Mouse (Mus musculus): ENCODE measurements at regions not wholly inside any gene's neighbourhood (a gene's known extent, or its start where the extent isn't known, plus 50 kb on each side); places are given as distances from the start of the nearest gene placed in this dataset.
"Not testable (repeated sequence)": the region's sequence is repeated elsewhere in the genome, so short reads cannot be mapped to it uniquely, and the experiment has no call there.

DNA sequence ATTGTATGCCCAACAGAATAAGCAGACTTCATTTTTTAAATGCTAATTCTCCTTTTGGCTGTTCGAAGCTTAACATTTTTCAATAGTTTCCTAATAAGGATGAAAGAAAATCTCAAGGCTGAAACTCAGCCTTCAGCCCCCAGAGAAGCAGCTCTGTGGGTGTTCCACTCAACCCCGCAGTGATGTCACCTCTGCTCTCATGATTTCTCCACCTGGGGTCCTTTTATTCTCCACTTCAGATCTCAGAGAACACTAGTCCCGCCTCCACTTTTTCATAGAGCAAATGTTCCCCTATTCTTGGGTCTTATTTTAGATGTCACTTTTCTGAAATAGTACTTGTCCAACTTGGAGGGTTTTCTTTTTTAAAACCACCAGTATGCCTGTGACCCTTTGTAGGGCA, 567.3 kb downstream of the Cntn3 start:
- in situ Hi-C loops (cut with MboI, MseI) = no loop called here

DNA sequence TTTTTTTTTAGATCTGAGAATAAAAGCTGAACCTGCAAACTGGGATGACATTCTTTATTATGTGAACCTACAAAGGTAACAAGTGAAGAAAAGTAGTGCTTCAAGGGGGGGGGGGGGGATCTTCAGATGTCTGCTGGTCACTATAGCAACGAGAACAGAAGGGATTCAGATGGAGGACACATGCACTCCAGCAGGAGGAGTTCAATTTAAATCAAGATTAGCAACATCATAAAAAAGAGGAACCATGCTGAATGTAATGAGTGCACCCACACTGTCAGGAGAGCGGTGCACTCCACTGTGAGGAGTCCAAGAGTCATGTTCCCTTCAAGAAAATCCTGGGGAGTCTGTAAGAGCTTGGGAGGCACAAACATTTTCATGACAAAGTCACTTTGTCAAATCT, 574.7 kb downstream of the Cntn3 start:
- in situ Hi-C loops (cut with MboI, MseI) = no loop called here

DNA sequence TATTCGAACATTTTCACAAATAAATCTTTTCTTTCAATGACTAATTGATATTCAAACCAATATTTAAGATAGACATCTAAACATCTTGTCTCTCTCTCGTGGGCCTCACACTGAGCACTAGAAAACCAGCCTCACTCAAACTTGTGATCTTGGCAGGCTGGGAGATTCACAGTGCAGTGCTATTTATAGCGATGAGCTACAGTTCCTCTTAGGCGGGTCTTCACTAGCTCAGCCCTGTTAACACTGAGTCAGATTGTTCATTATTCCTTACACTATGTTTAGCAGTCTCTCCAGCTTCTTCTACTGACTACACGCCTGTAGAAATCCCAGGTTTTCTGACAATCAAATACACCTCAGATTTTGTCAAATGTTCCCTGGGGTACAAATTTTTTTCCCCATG, 575.3 kb downstream of the Cntn3 start:
- in situ Hi-C loops (cut with MboI, MseI) = no loop called here

DNA sequence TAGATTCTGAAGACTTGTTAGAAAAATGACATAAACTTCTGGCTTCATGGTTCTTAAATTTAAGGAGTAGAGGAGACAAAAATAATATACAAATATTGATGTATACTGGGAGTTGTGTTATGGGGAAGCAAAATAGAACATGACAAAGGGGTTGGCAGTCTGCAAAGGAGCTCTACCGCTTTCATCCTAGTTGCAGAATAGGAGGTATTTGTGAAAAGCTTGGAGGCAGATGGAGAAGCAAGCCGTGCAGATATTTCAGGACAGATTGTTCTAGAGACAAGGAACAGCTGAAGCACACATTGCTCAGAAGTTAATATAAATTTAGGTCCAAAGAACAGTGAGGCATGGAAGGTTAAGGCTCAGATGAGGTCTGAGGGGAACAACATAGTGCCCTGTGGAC, 580.1 kb downstream of the Cntn3 start:
- in situ Hi-C loops (cut with MboI, MseI) = no loop called here

DNA sequence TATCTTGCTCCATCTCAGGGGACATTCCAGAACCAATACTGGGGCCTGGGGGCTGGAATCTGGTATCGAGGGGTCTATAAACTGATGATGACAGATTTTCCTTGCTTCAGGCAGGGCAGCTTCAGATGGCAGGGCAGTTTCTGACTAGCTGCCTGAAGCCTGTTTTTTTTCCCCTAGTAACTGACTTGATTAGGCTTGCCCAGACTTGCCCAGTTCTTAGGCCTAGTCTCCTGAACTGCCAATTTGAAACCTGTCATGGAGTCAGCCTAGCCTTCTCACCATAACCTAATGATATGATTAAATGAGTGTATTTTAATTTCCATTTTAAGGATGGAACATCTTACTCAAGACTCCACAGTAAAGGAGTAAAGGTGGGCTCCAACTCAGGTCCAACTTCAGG, 591.2 kb downstream of the Cntn3 start:
- in situ Hi-C loops (cut with MboI, MseI) = no loop called here

DNA sequence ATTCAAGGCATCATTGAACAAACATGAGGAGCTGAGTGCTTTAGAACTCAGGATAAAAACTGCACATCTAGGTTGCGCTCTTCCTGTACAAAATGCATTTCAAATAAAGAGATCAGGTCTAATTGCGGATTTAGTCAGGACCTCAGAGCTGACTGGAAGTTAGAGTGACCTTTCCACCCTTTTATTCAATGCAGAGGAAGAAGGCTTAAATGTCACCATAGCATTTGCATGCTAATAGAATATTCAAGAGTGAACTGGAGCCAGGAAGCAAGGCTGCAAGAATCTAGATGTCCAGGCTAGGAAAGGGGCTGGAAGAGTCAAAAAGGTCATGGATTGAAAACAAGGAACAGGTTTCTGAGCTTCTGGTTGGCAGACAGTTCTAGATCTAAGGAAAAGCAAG, 593.7 kb downstream of the Cntn3 start:
- in situ Hi-C loops (cut with MboI, MseI) = loop anchor here (10.0 kb wide), 1 partner anchor 474 kb away; no protein-coding TSS in a partner anchor

DNA sequence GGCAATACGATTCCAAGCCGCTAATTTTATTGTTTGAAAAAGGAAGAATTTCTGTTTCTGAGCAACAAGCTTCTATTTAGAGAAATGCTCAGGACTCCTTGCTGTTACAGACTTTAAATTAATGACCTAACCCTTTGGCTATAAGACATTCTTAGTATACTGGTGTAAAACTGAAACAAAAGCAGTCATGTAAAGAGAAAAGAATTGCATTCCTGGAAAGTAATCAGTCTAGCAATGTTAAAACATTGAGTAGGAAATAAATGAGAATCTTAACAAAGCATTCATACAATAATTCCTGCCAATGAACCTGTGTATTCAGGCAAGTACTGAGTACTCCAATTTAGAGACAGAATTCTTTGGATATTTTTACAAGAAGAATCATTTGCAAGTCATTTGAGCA, 587.2 kb upstream of the Pdzrn3 start:
- in situ Hi-C loops (cut with MboI, MseI) = no loop called here

DNA sequence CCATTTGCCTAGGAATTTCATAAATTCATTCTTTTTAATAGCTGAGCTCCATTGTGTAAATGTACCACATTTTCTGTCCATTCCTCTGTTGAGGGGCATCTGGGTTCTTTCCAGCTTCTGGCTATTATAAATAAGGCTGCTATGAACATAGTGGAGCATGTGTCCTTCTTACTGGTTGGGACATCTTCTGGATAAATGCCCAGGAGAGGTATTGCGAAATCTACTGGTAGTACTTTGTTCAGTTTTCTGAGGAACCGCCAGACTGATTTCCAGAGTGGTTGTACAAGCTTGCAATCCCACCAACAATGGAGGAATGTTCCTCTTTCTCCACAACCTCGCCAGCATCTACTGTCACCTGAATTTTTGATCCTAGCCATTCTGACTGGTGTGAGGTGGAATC, 583.8 kb upstream of the Pdzrn3 start:
- in situ Hi-C loops (cut with MboI, MseI) = not testable (repeated sequence)

DNA sequence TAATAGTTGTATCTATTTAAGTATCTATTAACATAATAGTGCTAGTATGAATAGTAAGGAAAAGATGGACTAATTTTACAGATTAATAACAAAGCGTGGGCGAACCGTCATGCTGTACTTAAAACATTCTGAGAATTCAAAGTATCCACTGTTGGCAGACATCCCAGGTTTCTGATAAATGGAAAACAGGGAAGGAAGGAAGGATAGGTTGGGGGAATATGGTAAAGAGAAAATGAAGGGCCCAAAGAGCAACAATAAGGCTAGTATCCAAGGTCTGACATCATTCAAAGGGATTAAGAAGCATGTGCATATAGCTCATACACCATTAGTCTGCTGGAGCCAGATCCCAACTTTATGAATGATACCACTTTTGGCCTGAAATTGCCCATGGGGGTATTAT, 572.0 kb upstream of the Pdzrn3 start:
- in situ Hi-C loops (cut with MboI, MseI) = no loop called here

DNA sequence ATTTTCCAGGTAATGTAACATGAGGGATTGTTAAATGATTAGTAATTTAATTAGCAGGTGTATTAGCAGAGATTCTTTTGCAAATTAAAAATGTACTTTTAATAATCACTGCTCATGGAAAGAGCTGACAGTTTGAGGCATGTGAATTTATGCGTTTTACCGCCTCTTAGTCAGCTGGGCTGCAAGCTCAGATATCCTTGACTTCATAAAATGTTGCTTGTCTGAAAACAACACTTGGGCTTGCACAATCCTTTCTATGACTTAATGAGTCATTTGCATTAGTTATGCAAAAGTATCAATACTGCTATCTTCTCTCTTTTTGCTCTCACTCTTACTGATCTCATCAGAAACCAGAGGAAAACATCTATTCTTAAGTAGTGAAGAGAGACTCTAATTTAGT, 571.3 kb upstream of the Pdzrn3 start:
- in situ Hi-C loops (cut with MboI, MseI) = no loop called here

DNA sequence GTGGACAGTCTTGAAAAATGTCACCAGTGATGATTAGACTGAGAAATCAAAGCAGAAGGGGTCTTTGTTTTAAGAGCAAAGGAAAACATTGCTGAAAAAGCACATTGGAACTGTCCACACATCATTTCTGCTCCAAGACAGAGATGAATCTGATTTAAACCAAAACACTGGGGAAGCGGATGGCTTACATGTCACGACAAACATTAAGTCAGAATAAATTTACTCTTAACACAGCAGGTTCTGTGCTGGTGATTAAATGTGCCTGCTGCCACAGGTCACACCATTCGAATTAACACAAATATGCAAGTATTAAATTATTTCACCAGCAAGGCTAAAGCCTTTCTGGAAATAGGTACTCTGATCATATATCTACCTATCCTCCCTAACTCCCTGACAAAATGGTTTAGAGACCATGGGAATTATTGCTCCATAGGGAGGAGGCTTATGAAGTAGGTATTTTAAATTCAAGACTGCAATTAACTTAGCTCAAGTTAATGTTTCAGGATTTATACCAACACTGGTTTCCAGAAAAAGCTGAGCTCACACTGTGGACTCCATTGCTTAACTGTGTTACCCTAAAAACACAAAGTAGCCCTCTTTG, 562.7 kb upstream of the Pdzrn3 start:
- in situ Hi-C loops (cut with MboI, MseI) = no loop called here

DNA sequence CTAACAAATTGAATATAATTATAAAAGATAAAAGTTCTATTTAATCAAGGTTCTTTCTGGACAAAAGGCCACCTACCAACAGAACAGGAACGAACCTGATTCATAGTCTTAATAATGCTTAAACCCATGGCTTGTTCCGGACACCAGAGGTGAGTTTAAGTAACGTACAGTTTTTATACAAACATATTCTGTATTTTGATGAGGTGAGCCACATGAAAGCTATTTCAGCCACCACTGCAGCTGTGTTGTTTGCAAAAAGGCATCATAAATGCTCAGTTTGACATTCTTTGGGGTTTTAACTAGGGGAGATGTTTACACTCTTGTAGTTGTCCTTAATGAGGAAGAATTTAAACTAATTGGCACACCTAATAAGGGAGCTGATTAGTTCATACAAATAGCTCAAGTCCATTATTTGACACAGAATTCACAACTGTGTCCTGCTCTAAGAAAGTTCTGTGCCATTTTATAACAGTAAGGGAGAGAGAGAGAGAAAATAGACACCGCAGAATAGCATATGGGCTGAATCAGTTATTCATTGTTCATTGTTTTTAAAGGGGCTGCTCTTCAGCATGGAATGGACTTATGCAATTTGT, 560.8 kb upstream of the Pdzrn3 start:
- in situ Hi-C loops (cut with MboI, MseI) = no loop called here

DNA sequence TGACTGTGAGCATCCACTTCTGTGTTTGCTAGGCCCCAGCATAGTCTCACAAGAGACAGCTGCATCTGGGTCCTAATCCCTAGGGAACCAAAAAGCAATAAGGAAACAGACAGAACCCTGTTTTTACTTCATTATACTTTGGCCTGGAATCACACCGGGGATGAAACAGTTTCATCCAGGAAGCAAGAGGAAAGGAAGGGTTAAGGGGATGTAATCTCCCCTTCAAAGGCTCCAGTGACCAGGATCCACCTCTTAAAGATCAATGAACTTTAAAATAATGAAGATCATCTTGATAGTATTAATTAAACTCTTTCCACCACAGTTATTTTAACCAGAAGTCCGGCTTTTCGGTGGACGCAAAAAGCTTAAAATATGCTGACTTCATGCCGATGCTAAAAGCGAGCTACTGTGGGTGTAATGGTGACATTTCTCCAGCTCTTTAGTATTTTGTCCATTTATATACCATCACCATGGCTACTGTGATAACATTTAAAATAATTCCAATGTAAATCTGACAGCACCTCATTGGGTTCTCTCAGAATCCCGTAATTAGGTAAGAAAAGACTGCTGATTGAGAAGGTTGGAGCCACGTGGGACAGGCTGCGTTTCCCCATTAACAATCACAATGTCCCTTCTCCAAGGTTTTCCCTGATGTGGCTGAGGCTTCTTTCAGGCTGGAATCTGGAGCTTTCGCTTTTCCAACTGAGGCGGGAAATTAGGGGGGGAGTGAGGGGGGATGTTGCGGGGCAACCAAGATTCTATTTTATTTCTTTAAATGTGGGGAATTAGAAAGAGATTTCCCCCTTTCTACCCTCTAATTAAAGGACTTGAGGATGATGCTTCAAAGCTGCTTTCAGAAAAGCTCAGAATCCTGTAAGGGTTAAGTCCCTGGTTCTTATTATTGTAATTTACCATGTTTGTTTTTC, 560.0 kb upstream of the Pdzrn3 start:
- in situ Hi-C loops (cut with MboI, MseI) = no loop called here

DNA sequence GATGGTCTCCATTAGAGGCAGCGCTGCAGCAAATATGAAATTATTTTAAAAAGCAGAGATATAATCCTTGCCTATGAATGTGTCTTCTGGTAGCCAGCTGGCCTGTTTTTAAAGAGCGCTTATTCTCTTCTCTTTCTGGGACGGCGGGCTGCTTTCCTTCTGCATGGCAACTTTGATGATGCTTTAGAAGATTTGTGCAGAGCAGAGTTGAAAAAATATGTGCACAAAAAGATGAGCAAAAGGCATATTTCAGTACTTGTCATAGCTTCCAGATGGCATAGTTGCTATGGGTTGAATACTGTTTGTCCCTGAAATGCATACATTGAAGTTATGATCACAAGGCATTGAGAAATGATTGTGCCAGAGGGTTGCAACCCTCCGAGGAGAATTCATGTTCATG, 554.1 kb upstream of the Pdzrn3 start:
- in situ Hi-C loops (cut with MboI, MseI) = no loop called here

DNA sequence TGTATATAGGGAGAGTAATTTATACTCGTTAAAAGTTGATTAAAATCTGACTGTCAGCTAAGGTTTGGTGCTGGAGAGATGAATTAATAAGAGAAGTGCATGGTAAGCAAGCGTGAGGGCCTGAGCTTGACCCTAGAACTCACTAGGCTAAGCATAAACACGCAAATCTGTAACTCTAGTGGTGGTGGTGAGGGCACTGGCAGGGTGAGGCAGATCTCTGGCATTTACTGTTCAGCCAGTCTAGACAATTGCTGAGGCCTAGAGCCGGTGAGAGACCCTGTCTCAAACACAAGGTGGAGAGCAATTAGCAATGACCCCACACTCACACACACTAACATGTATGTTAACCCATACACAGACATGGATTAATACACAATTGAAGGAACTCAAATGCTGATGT, 544.0 kb upstream of the Pdzrn3 start:
- in situ Hi-C loops (cut with MboI, MseI) = no loop called here

DNA sequence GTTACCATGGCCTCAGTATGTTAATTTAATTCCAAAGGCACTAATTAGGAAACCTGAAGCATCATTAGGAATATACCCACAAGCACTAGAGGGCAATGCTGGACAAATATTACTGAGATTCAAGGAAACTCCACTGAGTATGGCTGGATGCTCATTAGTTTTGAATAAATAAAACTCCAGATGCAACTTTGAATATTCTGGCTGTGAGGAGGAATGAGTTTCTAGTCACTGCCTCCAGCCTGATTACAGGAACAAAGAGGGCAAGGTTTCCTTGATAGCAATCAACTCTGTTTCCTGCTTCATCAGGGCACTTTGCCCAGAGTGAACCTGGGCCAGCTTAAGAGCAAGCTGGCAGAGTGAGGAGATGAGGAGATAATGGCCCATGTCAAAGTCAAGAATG, 543.5 kb upstream of the Pdzrn3 start:
- in situ Hi-C loops (cut with MboI, MseI) = no loop called here

DNA sequence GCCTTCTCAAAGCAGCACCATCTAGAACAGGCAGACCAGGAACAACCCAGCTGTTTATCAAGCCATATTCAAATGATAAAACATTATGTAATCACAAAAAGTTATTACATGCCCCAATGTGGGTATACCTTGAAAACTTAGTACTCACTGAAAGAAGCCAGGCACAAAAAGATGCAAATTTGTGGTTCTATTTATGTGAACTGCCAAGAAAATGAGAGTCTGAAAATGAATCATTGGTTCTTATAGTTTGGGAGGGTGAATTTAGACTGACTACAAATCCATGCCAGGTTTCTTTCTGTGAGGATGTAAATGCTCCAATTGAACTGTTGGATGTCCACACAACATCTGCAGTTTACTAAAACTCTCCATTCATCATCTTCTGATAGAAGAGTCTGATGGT, 541.2 kb upstream of the Pdzrn3 start:
- in situ Hi-C loops (cut with MboI, MseI) = no loop called here

DNA sequence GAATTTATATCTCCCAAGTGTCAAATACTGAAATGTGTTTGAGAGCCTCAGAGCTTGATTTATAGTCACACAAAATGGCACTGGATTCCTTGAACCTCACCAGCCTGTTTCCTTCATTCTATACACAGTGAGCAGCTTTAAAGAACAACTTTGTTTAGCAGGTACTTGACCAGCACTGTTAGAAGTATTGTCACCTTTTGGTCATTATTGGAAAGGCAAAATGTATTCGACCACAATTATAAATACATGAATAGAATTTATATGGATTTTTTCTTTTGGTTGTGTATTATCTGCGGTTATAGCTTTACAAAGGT, 527.3 kb upstream of the Pdzrn3 start:
- in situ Hi-C loops (cut with MboI, MseI) = no loop called here

DNA sequence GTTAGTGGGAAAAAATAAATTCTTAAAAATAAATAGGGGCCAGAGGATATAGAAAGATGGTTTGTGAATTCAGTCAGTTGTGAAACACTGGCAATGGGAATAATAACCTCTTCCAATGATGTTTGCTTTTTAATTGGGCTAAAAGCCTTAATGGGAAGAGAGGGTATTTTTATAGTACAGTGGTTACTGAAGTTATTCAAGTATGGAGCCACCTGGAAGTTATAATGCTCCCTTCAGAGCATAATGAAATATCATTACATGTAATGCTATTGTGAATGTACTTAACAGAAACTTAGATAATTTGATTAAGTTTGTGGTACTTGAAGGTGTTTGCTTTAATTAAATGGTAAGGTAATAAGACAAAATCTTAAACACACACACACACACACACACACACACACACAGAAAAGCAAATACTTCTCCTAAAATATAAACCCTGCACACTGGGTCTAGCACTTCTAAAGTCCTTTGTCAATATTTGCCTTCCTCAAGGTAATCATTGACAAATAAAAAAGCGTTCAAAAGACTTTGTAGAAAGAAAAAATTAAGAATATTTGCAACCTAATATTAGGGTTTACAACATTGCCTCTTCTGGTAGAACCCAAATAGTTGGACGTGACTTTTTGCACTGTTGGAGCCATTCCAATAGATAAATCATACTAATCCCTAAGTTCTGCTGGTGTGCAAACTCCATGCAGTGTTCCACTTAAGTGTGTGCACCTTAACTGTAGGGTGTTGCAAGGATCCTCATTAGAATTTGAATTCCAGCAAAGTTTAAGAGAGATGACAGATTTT, 526.7 kb upstream of the Pdzrn3 start:
- in situ Hi-C loops (cut with MboI, MseI) = no loop called here

DNA sequence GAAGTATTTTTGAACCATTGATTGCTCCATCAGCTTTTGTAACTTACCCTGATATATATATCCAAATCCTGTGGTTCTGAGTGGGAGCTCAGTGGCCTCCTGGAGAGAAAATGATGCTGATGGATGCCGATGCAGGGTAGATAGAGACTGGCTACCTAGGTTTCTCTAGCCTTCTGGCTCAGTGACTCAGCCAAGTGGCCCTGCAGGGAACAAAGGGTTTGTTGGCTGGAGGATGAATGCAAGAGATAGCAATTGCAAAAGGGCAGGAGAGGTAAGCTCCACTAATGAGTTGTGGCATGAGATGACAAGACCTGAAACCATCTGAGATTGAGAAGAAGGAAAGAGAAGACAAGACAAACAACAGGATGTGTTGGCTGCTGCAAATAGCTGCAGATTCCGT, 524.6 kb upstream of the Pdzrn3 start:
- in situ Hi-C loops (cut with MboI, MseI) = no loop called here

DNA sequence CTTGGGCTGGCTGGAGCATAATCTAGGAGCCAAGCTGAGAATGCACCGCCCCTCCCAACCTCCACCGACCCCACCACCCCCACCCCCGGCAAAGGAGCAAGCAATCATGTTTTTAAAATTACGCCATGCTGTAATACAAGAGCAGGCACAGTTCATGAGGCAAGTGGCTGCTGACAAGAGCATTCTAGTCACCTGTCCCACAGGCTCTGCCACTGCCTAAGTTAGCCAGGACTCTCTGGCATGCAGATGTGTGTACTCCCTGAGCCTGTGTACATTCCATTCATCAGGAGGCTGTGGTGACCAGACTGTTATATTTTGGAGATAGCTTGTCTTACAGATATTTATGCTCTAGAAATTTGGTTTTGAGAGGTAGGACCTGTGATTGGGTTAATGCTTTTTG, 520.8 kb upstream of the Pdzrn3 start:
- in situ Hi-C loops (cut with MboI, MseI) = no loop called here

DNA sequence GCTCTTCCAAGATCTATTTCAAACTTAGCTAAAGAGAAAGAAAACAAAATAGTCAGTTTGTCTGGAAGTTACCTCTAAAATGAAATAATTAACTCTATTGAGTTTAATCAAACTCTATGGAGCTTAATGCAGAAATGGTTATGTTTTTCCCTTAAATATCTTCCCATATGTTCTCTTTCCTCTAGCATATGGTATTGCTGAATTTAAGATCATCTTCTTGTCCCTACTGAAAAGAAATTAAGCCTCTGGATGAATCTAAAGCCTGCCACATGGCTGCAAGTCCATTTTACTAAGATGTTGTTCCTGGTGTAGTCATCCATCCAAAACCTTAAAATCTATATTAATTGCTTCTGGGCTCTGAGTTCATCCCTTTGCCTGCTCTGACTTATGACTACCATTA, 513.0 kb upstream of the Pdzrn3 start:
- in situ Hi-C loops (cut with MboI, MseI) = no loop called here

Measured in T-helper 1 cell (primary cell).